47 mouse cellular contexts compared by ENCODE assay signal in the genomic region with DNA sequence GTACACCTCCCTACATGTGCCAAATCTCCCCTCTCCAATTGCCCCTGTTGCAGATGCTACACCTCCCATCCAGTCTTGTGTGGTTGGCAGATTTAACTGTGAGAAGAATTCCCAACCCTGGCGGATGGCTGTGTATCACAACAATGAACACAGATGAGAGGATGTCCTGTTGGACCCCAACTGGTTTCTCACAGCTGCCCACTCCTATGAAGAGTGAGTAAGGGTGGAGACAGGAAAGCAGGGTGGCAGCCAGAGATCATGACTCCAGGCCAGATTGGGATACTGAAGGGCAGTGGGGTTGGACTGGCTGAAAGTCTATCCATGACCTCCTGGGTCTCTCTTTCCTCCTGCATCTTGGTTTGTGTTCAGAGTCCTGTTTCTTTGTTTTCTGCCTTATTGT. TPM values are rescaled to one million over a fixed set of nuclear protein-coding genes. Genes with fewer than 3 reads are reported as not detected.
"Had no signal": no experiment of that assay in that cellular context is flagged by ENCODE, and none has a peak within 500 bp of the region (broad histone marks: within the 10 kb centered on the region; RNA-seq: fewer than 3 reads in every experiment).

No protein-coding gene starts in this region.

- H3K4me1 ChIP-seq: limb, embryonic 10.5 days; limb, embryonic 12.5 days; limb, embryonic 13.5 days; limb, embryonic 15.5 days; liver, embryonic 12.5 days; liver, embryonic 13.5 days; liver, embryonic 15.5 days; lung, embryonic 15.5 days; megakaryocyte, embryonic 14.5 days; midbrain, embryonic 12.5 days; midbrain, embryonic 13.5 days; midbrain, embryonic 15.5 days; neural tube, embryonic 12.5 days; neural tube, embryonic 13.5 days had no signal

- H3K27ac ChIP-seq: limb, embryonic 10.5 days; limb, embryonic 12.5 days; limb, embryonic 13.5 days; limb, embryonic 15.5 days; liver, embryonic 12.5 days; liver, embryonic 13.5 days; liver, embryonic 14.5 days; liver, embryonic 15.5 days; lung, embryonic 15.5 days; macrophage; midbrain, embryonic 12.5 days; midbrain, embryonic 13.5 days; midbrain, embryonic 15.5 days; neural tube, embryonic 12.5 days; neural tube, embryonic 13.5 days had no signal

- ATAC-seq: liver, embryonic 12.5 days; liver, postnatal 0 days; lung, postnatal 0 days; midbrain, embryonic 13.5 days; midbrain, embryonic 15.5 days; midbrain, embryonic 16.5 days had no signal

- H3K4me2 ChIP-seq: limb, embryonic 12.5 days; limb, embryonic 13.5 days; limb, embryonic 15.5 days; liver, embryonic 11.5 days; liver, embryonic 12.5 days; liver, embryonic 13.5 days; liver, embryonic 15.5 days; lung, embryonic 14.5 days; lung, embryonic 15.5 days; midbrain, embryonic 11.5 days; midbrain, embryonic 12.5 days; midbrain, embryonic 13.5 days; midbrain, embryonic 15.5 days; neural tube, embryonic 12.5 days; neural tube, embryonic 13.5 days had no signal

- H3K36me3 ChIP-seq: limb, embryonic 10.5 days; limb, embryonic 12.5 days; limb, embryonic 13.5 days; limb, embryonic 15.5 days; liver, embryonic 12.5 days; liver, embryonic 13.5 days; liver, embryonic 15.5 days; lung, embryonic 15.5 days; midbrain, embryonic 12.5 days; midbrain, embryonic 13.5 days; midbrain, embryonic 15.5 days; neural tube, embryonic 12.5 days; neural tube, embryonic 13.5 days had no signal

- H3K4me3 ChIP-seq: limb, embryonic 10.5 days; limb, embryonic 12.5 days; limb, embryonic 13.5 days; limb, embryonic 15.5 days; liver, embryonic 12.5 days; liver, embryonic 13.5 days; liver, embryonic 15.5 days; lung, embryonic 15.5 days; megakaryocyte, embryonic 14.5 days; midbrain, embryonic 12.5 days; midbrain, embryonic 13.5 days; midbrain, embryonic 15.5 days; myocyte; neural tube, embryonic 12.5 days; neural tube, embryonic 13.5 days had no signal

- H3K9me3 ChIP-seq: limb, embryonic 10.5 days; limb, embryonic 12.5 days; limb, embryonic 13.5 days; limb, embryonic 15.5 days; liver, embryonic 12.5 days; liver, embryonic 13.5 days; liver, embryonic 15.5 days; lung, embryonic 15.5 days; megakaryocyte, embryonic 14.5 days; midbrain, embryonic 12.5 days; midbrain, embryonic 13.5 days; midbrain, embryonic 15.5 days; neural tube, embryonic 12.5 days; neural tube, embryonic 13.5 days had no signal

- DNase-seq: left cerebral cortex, postnatal 4 days; liver; liver, embryonic 13.5 days; liver, postnatal 0 days; lung, adult 18-20 months; lung, adult 2 months; lung, embryonic 14.5 days; lung, postnatal 10 days; lung, postnatal 14 days; lung, postnatal 36 days; lung, postnatal 4 days; midbrain, embryonic 14.5 days had no signal

- H3K27me3 ChIP-seq: limb, embryonic 12.5 days; limb, embryonic 13.5 days; limb, embryonic 15.5 days; liver, embryonic 12.5 days; liver, embryonic 13.5 days; liver, embryonic 15.5 days; lung, embryonic 15.5 days; megakaryocyte, embryonic 14.5 days; midbrain, embryonic 12.5 days; midbrain, embryonic 13.5 days; midbrain, embryonic 15.5 days; neural tube, embryonic 12.5 days; neural tube, embryonic 13.5 days had no signal

- H3K9ac ChIP-seq: limb, embryonic 12.5 days; limb, embryonic 13.5 days; limb, embryonic 15.5 days; liver, embryonic 12.5 days; liver, embryonic 13.5 days; liver, embryonic 14.5 days; liver, embryonic 15.5 days; liver, postnatal 0 days; lung, embryonic 14.5 days; lung, embryonic 15.5 days; midbrain, embryonic 12.5 days; midbrain, embryonic 13.5 days; midbrain, embryonic 15.5 days; neural tube, embryonic 12.5 days; neural tube, embryonic 13.5 days had no signal

RNA-seq across cellular contexts. Expression of a gene that starts 6.0 kb away (rescaled TPM):
- total RNA-seq: left cerebral cortex, postnatal 10 days; left cerebral cortex, postnatal 14 days; left cerebral cortex, postnatal 25 days; left cerebral cortex, postnatal 36 days; left cerebral cortex, postnatal 4 days; liver, adult 2 months; megakaryocyte progenitor cell, adult 5-6 weeks; megakaryocyte, adult 5-6 weeks; megakaryocyte-erythroid progenitor cell, adult 5-6 weeks; midbrain, postnatal 0 days; monocyte, adult 5-6 weeks had no signal
- polyA plus RNA-seq: limb, embryonic 10.5 days; limb, embryonic 11.5 days; limb, embryonic 12.5 days; limb, embryonic 13.5 days; limb, embryonic 14.5 days; limb, embryonic 15.5 days; liver, adult 2 months; liver, embryonic 11.5 days; liver, embryonic 12.5 days; liver, embryonic 13.5 days; liver, embryonic 14.5 days; liver, embryonic 15.5 days; liver, embryonic 16.5 days; liver, postnatal 0 days; lung, adult 2 months; lung, embryonic 14.5 days; lung, embryonic 15.5 days; lung, embryonic 16.5 days; lung, postnatal 0 days; macrophage; midbrain, embryonic 11.5 days; midbrain, embryonic 12.5 days; midbrain, embryonic 13.5 days; midbrain, embryonic 14.5 days; midbrain, embryonic 15.5 days; midbrain, embryonic 16.5 days; midbrain, postnatal 0 days; myocyte; neural tube, embryonic 11.5 days; neural tube, embryonic 12.5 days; neural tube, embryonic 13.5 days had no signal

RNA-seq across cellular contexts. Expression of a gene that starts 16.4 kb away (rescaled TPM):
- total RNA-seq: left cerebral cortex, postnatal 10 days; left cerebral cortex, postnatal 14 days; left cerebral cortex, postnatal 25 days; left cerebral cortex, postnatal 36 days; left cerebral cortex, postnatal 4 days; liver, adult 2 months; megakaryocyte progenitor cell, adult 5-6 weeks; megakaryocyte, adult 5-6 weeks; megakaryocyte-erythroid progenitor cell, adult 5-6 weeks; midbrain, postnatal 0 days; monocyte, adult 5-6 weeks had no signal
- polyA plus RNA-seq: limb, embryonic 10.5 days; limb, embryonic 11.5 days; limb, embryonic 12.5 days; limb, embryonic 13.5 days; limb, embryonic 14.5 days; limb, embryonic 15.5 days; liver, adult 2 months; liver, embryonic 11.5 days; liver, embryonic 12.5 days; liver, embryonic 13.5 days; liver, embryonic 14.5 days; liver, embryonic 15.5 days; liver, embryonic 16.5 days; liver, postnatal 0 days; lung, adult 2 months; lung, embryonic 14.5 days; lung, embryonic 15.5 days; lung, embryonic 16.5 days; lung, postnatal 0 days; macrophage; midbrain, embryonic 11.5 days; midbrain, embryonic 12.5 days; midbrain, embryonic 13.5 days; midbrain, embryonic 14.5 days; midbrain, embryonic 15.5 days; midbrain, embryonic 16.5 days; midbrain, postnatal 0 days; neural tube, embryonic 11.5 days; neural tube, embryonic 12.5 days; neural tube, embryonic 13.5 days had no signal

RNA-seq across cellular contexts. Expression of a gene that starts 40.5 kb away (rescaled TPM):
- total RNA-seq: left cerebral cortex, postnatal 10 days; left cerebral cortex, postnatal 14 days; left cerebral cortex, postnatal 25 days; left cerebral cortex, postnatal 36 days; left cerebral cortex, postnatal 4 days; liver, adult 2 months; megakaryocyte progenitor cell, adult 5-6 weeks; megakaryocyte, adult 5-6 weeks; megakaryocyte-erythroid progenitor cell, adult 5-6 weeks; midbrain, postnatal 0 days; monocyte, adult 5-6 weeks had no signal
- polyA plus RNA-seq: limb, embryonic 10.5 days; limb, embryonic 11.5 days; limb, embryonic 12.5 days; limb, embryonic 13.5 days; limb, embryonic 14.5 days; limb, embryonic 15.5 days; liver, adult 2 months; liver, embryonic 11.5 days; liver, embryonic 12.5 days; liver, embryonic 13.5 days; liver, embryonic 14.5 days; liver, embryonic 15.5 days; liver, postnatal 0 days; lung, adult 2 months; lung, embryonic 14.5 days; lung, embryonic 15.5 days; lung, embryonic 16.5 days; lung, postnatal 0 days; macrophage; midbrain, embryonic 11.5 days; midbrain, embryonic 12.5 days; midbrain, embryonic 13.5 days; midbrain, embryonic 14.5 days; midbrain, embryonic 15.5 days; midbrain, embryonic 16.5 days; midbrain, postnatal 0 days; myocyte; neural tube, embryonic 11.5 days; neural tube, embryonic 12.5 days; neural tube, embryonic 13.5 days had no signal

RNA-seq across cellular contexts. Expression of a gene that starts 44.0 kb away (rescaled TPM):
- total RNA-seq: left cerebral cortex, postnatal 10 days; left cerebral cortex, postnatal 14 days; left cerebral cortex, postnatal 25 days; left cerebral cortex, postnatal 36 days; left cerebral cortex, postnatal 4 days; liver, adult 2 months; megakaryocyte progenitor cell, adult 5-6 weeks; megakaryocyte, adult 5-6 weeks; megakaryocyte-erythroid progenitor cell, adult 5-6 weeks; midbrain, postnatal 0 days had no signal
- polyA plus RNA-seq: limb, embryonic 10.5 days; limb, embryonic 11.5 days; limb, embryonic 12.5 days; limb, embryonic 13.5 days; limb, embryonic 14.5 days; limb, embryonic 15.5 days; liver, adult 2 months; liver, embryonic 11.5 days; liver, embryonic 12.5 days; liver, embryonic 13.5 days; liver, embryonic 15.5 days; liver, embryonic 16.5 days; liver, postnatal 0 days; lung, embryonic 14.5 days; lung, embryonic 15.5 days; lung, embryonic 16.5 days; lung, postnatal 0 days; midbrain, embryonic 11.5 days; midbrain, embryonic 12.5 days; midbrain, embryonic 13.5 days; midbrain, embryonic 14.5 days; midbrain, embryonic 15.5 days; midbrain, embryonic 16.5 days; midbrain, postnatal 0 days; neural tube, embryonic 11.5 days; neural tube, embryonic 12.5 days; neural tube, embryonic 13.5 days had no signal
